Mouse (Mus musculus) frontal cortex, postnatal 10 days (tissue): ENCODE results near the gene Rab40b.
"Not testable (repeated sequence)": the region's sequence is repeated elsewhere in the genome, so short reads cannot be mapped to it uniquely, and the experiment has no call there.

Experiments
- DNase-seq, 2 experiments: peaks; one replicate each; pipeline ENCODE4 v3.0.0; 2022; ENCODE audit warnings: low spot score in 2 of 2, mixed read lengths in 1 of 2

Rab40b gene

GRCm38 (mm10) chr11:121368731-121369130, 19.3 kb downstream of the Rab40b start:
- no peak for DNase-seq

GRCm38 (mm10) chr11:121367170-121367707, 20.8 kb downstream of the Rab40b start:
- no peak for DNase-seq

- no peak for DNase-seq
Measured at GRCm38 (mm10) chr11:121362212-121362611, 25.8 kb downstream of the Rab40b start.

GRCm38 (mm10) chr11:121354091-121354707, 33.9 kb downstream of the Rab40b start, which contains the start of gene Wdr45b:
Gene Wdr45b, minus strand, starts transcription at chr11:121354445.
- DNase-seq = peak; percentile 96 to 99

- DNase-seq = peak in 1 of 2 experiments; percentile 38
Measured at GRCm38 (mm10) chr11:121353326-121354090, 34.5 kb downstream of the Rab40b start.

- not testable (repeated sequence) for DNase-seq
Measured at GRCm38 (mm10) chr11:121348727-121349126, 39.3 kb downstream of the Rab40b start.

- no peak for DNase-seq
Measured at GRCm38 (mm10) chr11:121348166-121348565, 39.9 kb downstream of the Rab40b start.

DNA sequence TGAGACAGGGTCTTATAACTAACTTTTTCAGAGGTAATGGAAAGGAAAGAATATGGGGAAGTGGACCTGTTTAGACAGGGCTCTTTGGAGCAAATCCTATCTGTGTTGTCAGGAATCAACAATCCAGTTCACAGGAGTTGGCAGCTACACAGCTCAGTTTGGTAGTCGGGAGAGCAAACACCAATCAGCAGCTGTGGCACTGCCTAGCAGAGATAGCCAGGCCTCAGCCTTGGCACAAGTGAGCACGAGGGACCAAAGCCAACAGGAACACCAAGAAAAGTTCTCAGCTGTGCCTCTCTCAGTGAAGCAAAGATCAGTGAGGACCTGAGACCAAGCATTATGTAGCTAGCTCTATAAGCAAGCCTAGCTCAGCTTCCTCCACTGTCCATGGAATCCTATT, 41.0 kb downstream of the Rab40b start:
- no peak for DNase-seq

- not testable (repeated sequence) for DNase-seq
Measured at GRCm38 (mm10) chr11:121342423-121342822, 45.6 kb downstream of the Rab40b start.

GRCm38 (mm10) chr11:121340287-121340686, 47.8 kb downstream of the Rab40b start:
- no peak for DNase-seq

DNA sequence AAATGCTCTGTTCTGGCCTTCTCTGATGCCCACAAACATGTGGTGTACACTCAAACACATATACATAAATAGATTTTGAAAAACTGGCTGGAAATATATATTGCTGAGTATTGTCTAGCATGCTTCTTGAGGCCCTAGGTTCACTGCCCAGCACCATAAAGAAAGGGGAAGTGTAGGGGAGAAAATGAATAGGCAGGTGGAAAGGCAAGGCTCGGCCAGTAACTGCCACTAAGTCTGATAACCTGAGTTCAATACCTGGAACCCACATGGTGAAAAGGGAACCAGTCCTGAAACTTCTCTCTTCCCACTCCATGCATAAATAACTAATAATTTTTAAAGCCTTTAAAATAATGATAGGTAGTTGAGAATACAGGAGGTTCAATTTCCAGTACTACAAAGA, 48.4 kb downstream of the Rab40b start:
- DNase-seq = no peak

- DNase-seq = no peak
Measured at GRCm38 (mm10) chr11:121331641-121332040, 56.4 kb downstream of the Rab40b start.

DNA sequence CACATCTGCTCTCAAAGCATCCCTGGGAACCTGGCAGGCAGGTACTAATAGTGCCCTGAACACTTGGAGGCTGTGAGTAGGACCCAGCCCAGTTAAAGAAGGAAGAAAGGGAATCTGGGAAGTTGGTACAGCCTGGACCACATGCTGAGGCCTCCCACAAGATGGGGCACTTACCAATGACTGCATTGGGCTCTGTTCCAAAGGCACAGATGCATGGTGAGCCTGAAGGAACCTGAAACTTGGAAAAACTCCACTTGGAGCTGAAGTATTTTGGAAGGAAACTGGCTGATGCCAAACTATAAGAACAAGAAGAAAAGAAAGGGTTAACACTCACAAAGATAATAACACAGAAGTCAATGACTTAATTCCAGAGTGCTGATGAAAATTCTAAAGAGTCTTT, 59.4 kb downstream of the Rab40b start:
- DNase-seq = no peak

DNA sequence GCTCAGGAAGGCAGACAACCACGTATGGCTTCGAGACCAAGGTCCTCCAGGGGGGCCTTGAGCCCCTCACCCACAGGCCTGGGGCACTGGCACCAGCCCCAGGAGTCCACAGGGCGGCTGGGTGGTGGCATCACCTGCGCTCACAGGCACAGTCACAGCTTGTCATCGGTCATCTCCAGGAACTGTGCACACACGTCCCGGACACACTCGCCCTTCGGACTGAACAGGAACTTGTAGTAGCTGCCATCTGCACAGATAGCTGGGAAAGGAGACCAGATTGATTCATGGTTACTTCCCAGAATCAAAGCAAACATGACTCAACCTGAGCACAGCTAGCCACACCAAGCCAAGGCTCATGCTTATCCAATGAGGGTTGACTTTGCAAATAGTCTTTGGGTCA, 59.8 kb downstream of the Rab40b start:
- DNase-seq = no peak

GRCm38 (mm10) chr11:121326681-121327080, 61.4 kb downstream of the Rab40b start:
- DNase-seq = no peak

DNA sequence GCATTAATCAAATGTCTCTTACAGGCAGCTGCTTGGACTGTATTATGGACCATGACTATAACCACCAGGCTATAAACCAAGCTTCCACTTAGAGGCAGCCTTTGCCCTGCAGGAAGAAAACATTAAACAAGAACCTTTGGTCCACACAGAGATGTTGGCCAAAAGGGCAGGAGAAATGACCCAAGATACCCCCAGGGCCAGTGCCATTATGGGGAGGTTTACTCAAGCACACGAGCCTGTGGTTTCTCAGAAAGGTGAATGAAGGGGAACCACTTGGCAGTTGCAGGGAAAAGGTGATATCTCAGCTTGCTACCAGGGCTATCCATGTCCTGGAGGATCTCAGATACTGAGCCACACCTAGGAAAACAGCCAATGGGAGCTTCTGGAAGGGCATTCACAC, 62.0 kb downstream of the Rab40b start:
- no peak for DNase-seq

DNA sequence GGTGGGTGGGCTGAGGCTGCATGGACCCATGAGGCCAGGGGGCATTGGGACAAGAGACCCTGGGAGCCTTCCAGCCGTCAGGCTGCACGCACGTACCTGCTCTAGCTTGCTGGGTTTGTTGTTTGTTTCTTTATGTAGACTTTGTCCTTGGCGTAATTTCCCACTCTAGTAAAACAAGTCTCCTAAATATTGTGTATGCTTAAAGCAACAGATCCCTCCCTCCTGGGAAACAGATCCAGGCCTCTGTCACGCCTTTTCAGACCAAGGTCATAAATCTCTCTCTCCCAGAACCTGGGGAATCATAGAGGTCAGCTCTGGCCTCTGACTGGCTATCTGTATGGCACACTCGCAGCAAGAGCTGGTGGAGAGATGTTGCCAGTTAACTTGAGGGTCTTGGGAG, 80.3 kb downstream of the Rab40b start:
- DNase-seq = not testable (repeated sequence)

DNA sequence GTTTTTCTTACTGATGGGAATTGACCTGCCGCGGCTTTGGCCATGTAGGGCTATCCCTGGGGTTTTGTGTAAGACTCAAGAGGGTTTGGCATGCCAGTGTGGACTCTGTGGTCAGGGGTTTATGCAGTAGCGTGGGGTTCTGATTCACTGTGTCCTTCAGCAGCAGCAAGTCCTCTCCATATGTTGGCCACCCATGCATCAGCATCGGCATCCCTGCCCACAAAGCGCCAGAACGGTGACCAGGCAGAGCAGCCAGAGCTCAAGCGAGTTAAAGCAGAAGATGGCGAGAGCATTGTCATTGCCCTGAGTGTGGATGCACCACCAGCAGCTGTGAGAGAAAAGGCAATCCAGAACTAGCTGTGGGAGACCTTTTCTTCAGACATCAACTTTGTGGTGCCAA, 81.4 kb downstream of the Rab40b start:
- no peak for DNase-seq
